Mouse (Mus musculus) gastrocnemius, postnatal 36 days (tissue): ENCODE results near the gene Fndc9. TPM values are rescaled to one million over a fixed set of nuclear protein-coding genes. Genes with fewer than 3 reads are reported as not detected.
A peak's percentile ranks its signal among the peaks of the same experiment; 100 is the strongest.

ENCODE experiments used
- DNase-seq, 2 experiments: peaks; one replicate each; pipeline ENCODE4 v3.0.0; 2022
- intact Hi-C: fragments of 180-260 bp; cut with DNase I; formaldehyde crosslinking; loops from one replicate; pipeline ENCODE4 v1.15.1; 2025
- total RNA-seq, 2 experiments: library from RNA; stranded (reverse); gene quantifications; 2 replicates each; pipeline ENCODE4 v1.2.3; 2021

The Fndc9 gene
- total RNA-seq, 2 experiments from 2014 or later: not detected

DNA sequence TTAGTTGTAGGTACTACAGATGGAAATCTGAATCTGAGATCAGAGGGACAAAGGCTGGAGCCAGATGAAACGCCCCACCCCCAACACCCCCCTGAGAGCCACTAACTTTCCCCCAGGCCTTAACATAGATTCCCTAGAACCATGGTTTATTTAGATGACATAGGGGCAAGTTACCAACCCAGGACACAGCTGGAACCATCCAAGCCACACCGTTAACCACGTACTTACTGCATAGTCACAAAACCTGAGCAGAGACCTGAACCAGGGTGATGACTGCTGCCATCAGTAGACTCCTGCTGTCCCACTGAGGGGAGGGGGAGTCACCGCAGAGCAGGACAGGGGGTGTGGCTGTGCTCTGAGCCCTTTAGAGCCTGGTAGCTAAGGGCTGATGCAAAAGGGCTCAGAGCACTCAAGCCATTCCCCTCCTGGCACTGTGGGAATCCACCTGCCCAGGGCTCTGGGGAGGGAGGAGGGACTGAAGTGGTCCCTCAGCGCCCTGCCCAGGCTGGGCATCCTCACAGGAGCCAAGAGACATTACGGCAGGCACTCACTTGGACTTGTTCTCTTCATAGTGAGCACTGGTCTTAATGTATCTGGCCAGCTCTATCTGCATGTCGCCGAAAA lies 36.8 kb downstream of the Fndc9 start:
- intact Hi-C loops: loop anchor here (5.0 kb wide), 1 partner anchor 160 kb away; no protein-coding TSS in a partner anchor

DNA sequence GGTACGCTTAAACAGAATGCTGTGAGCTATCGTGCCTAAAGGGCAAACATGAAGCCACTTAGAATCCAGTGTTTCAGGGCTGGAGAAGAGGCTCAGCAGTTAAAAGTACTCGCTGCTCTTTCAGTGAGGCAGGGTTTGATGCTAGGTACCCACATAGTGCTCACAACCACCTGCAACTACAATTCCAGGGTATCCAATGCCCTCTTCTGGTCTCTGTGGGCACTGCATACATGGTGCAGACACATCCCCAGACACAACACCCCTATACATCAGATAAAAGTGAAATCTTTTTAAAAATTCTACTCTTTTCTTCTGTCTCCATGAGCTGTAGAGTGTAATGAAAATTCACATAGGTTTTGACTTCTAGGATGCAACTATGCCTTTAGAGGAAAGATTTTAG lies 38.6 kb downstream of the Fndc9 start:
- DNase-seq: no peak
- intact Hi-C loops: loop anchor here (5.0 kb wide), 1 partner anchor 158 kb away; no protein-coding TSS in a partner anchor

More for the DNA sequence above, 36.8 kb downstream of the Fndc9 start:
- DNase-seq: no peak

GRCm38 (mm10) chr11:46275302-46275701 lies 40.0 kb downstream of the Fndc9 start:
- DNase-seq: peak; percentile 32 to 51
- intact Hi-C loops: no loop called here

- intact Hi-C loops: no loop called here
- no peak for DNase-seq
Measured at GRCm38 (mm10) chr11:46276168-46276567, 40.8 kb downstream of the Fndc9 start.

- DNase-seq: no peak
- intact Hi-C loops: no loop called here
Measured at GRCm38 (mm10) chr11:46276778-46277177, 41.4 kb downstream of the Fndc9 start.

GRCm38 (mm10) chr11:46278140-46278539 lies 42.8 kb downstream of the Fndc9 start:
- no peak for DNase-seq
- intact Hi-C loops: no loop called here

- DNase-seq: no peak
- intact Hi-C loops: no loop called here
Measured at GRCm38 (mm10) chr11:46278709-46279108, 43.4 kb downstream of the Fndc9 start.

DNA sequence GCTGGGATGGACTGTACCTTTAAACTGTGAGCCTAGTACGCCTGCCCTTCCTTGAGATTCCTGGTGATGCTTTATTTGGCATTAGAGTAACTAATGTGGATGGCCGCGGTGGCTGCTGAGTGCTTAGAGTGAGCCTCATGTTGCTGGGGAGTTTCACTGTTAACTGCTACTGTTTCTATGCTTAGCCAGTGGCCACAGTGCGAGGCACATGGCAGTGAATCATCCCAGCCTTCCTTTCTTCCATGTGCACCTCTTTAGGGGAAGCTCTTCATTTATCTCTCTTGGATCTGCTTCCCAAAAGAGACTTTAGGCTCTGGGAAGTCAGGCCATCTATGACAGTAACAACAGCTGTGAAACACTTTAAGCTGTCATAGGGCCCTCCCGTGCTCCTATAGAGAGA lies 47.3 kb downstream of the Fndc9 start:
- DNase-seq: no peak
- intact Hi-C loops: no loop called here

- intact Hi-C loops: no loop called here
- DNase-seq: no peak
Measured at GRCm38 (mm10) chr11:46283800-46284199, 48.5 kb downstream of the Fndc9 start.

- intact Hi-C loops: no loop called here
- DNase-seq: no peak
Measured at GRCm38 (mm10) chr11:46286803-46287202, 51.5 kb downstream of the Fndc9 start.

GRCm38 (mm10) chr11:46288091-46288490 lies 52.8 kb downstream of the Fndc9 start:
- no peak for DNase-seq
- intact Hi-C loops: no loop called here

- intact Hi-C loops: no loop called here
Measured at GRCm38 (mm10) chr11:46289022-46289421, 53.7 kb downstream of the Fndc9 start.

More at GRCm38 (mm10) chr11:46289022-46289421, 53.7 kb downstream of the Fndc9 start:
- DNase-seq: no peak

Other genes starting within 250 kb of the Fndc9 start
- under 1 TPM in 1 of 2 experiments, not detected in 1; 0.54 TPM for gene Gm12166, start 183.2 kb upstream of the Fndc9 start, total RNA-seq
- gene Adam19, start 179.5 kb upstream of the Fndc9 start, total RNA-seq: 1 to 10 TPM; 4.4 TPM
- under 1 TPM in 1 of 2 experiments, not detected in 1; 0.07 TPM for gene Nipal4, start 69.0 kb upstream of the Fndc9 start, total RNA-seq
- 1 to 10 TPM; 1.5 to 1.7 TPM for gene Cyfip2, start 77.3 kb downstream of the Fndc9 start, total RNA-seq
- 1 to 10 TPM in 1 of 2 experiments, not detected in 1; 1.1 TPM for gene Itk, start 154.0 kb downstream of the Fndc9 start, total RNA-seq
- gene Fam71b, start 161.0 kb downstream of the Fndc9 start, total RNA-seq: not detected
- gene Med7, start 201.4 kb downstream of the Fndc9 start, total RNA-seq: 10 to 100 TPM; 14.7 to 14.8 TPM
- not detected for gene Havcr2, start 219.4 kb downstream of the Fndc9 start, total RNA-seq